Mouse (Mus musculus) T-helper 1 cell (primary cell): ENCODE measurements around the gene Snapc5.
"Not testable (repeated sequence)": the region's sequence is repeated elsewhere in the genome, so short reads cannot be mapped to it uniquely, and the experiment has no call there.

Experiments used
- in situ Hi-C: fragments of 300-600 bp; cut with MboI, MseI; formaldehyde crosslinking; loops from one replicate; pipeline ENCODE4 v1.15.1; 2025; ENCODE audit warnings: high pct_unique_total_duplicates

Gene Snapc5

GRCm38 (mm10) chr9:64178974-64179646 lies at the start of gene Snapc5:
TSS of gene Snapc5 (plus strand) at chr9:64179274.
- in situ Hi-C loops, result no loop called here

DNA sequence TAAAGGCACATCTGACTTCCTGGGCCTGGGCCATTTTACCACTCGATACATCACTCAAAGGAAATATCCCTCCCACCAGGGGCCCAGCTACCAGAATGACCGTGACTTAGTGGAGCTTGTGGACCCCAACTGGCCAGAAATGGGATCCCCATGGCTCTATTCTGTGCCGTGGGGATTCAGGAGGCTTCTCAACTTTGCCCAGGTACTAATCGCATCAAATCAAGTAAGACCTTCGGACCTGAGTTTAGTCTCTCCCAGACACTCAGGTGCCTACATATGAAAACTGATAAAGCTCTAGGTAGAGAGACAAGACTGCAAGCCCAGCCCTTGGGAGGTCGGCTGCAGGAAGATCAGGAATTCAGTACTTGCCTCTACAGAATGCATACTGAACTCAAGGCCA lies 47.5 kb upstream of the Snapc5 start:
- in situ Hi-C loops, result no loop called here

DNA sequence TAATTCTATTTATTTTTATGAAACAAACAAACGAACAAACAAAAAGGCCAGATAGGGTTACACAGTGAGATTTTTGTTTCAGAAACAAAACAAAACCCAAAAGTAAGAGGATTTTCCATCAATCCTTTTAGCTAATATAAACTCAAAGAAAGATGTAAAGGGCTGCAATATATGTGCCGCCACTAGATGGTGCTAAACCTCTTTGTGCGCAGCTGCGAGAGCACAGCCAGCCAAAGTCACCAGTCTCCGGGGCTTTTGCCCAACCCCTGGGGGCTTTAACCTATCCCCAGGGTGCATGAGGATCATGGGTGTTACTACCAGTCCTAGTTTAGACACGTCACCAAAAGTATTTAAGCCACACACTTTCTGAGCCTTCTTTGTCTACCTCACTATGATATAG lies 40.2 kb upstream of the Snapc5 start:
- in situ Hi-C loops, result not testable (repeated sequence)

DNA sequence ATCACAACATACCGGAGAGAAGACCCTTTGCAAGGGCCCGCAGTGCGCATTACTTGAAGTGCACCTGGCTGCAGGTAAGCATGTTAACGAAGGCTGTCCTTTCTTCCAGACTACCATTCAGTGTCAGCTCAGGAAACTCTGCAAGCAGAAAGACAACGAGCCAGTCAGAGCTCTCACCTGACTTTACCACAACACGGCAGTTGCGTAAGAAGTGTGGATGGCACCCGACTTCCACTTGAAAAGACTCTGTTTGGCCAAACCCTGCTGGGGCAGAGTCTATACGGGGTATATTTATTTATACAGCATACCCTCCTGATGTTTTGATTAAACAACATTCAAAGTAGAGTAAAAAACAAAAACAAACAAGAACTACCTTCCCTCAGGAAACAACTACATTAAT lies 39.2 kb upstream of the Snapc5 start:
- in situ Hi-C loops, result no loop called here

GRCm38 (mm10) chr9:64156641-64157040 lies 22.4 kb upstream of the Snapc5 start:
- in situ Hi-C loops, result loop anchor here (5.0 kb wide), 1 partner anchor 896 kb away; no protein-coding TSS in a partner anchor

DNA sequence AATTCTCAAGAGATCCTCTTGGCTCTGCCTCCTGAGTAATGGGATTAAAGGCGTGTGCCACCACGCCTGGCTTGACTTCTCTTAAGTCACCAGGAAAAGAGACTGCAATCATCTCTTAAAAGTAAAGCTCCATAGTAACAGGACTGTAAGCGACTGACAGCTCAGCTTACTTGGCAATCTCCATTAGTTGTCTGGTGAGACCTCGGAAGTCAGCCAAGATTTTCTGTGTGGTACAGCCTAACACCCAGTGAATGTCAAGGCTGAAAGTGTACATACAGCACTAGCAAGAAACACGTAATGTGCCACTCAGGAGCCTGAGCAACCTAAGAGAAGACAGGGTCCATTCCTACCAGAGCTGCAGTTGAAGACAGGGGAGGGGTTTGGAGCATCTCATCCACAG lies 18.6 kb upstream of the Snapc5 start:
- in situ Hi-C loops, result no loop called here

DNA sequence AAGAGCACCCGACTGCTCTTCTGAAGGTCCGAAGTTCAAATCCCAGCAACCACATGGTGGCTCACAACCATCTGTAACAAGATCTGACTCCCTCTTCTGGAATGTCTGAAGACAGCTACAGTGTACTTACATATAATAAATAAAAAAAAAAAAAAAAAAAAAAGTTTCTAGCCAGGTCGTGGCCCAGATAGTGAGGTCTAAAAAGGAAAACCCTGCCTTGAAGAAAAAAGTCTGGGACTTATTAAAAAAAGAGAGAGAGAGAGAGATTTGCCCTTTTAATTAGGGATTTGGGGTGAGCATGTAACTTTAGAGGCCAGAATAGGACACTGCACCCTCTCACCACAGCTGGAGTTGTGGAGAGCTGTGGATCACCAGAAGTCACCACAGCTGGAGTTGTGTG lies 9.1 kb upstream of the Snapc5 start:
- in situ Hi-C loops, result not testable (repeated sequence)

- in situ Hi-C loops, result no loop called here
Measured at GRCm38 (mm10) chr9:64172145-64172815, 6.8 kb upstream of the Snapc5 start.

DNA sequence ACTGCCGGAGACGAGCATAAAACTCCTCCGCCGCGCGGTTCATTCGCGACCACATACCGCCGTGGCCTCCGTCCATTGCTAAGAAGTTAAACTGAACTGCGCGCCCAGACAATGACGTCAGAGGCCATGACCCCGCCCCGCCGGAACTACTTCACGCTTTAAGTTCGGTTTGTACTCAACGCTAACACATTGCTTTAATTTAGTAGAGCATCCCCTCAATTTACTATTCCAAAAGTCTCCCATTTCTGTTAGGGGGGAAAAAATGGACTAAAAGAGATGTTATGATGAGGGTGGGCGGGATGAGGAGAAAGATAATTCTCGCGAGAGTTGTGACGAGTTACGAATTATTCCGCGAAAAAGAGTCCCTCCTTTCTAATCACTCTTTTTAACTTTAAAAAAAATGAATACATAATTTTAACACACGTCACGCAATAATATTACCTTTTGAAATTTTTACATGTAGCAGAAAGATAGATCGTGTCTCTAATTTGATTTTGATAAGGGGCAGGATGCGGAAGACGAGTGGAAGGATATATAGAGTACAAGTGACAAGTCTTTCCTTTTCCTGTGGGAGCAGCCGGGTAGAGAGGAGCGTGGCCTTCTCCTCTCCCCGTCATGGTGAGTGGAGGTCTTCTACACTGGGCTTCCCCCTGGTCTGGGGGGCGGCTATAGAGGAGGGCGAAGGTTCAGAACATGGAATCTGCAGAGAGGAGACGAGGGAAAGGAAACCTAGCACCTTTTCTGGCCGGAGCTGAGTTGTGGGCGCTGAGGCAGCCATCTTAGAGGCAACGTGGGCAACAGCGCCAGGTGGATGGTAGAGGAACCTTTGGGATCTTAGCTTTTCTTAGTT lies 6.0 kb upstream of the Snapc5 start, which contains the start of the genes Zwilch and Rpl4:
TSS of gene Zwilch (minus strand) at position 289 of the 850 bp plus-strand sequence.
TSS of gene Rpl4 (plus strand) at position 560 of the 850 bp plus-strand sequence.
- in situ Hi-C loops, result no loop called here

DNA sequence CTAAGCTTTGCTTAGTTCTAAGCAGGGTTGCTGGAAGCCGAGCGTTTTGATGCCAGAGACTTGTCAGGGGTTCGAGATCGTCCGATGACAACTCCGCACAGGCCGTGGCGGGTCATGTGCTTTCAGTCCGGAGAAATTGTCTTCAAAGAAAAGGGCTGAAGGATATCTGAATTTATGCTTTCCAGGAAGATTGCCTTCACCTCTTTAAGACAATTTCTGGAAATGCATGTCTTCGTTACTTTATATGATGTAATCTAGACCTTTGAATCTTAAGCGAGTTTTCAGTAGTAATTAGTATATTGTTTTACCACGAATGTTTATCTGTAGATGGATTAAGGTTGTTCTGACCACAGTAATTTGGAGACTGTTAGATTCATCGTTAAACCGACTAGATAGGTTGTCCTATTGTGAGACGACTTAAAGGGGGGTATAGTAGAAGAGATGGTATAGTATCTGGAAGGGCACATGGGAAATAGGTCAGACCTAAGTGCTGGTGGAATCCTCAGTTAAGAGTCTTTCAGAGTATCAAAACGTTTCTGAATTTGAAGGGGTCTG lies 5.3 kb upstream of the Snapc5 start:
- in situ Hi-C loops, result no loop called here

- in situ Hi-C loops, result no loop called here
Measured at GRCm38 (mm10) chr9:64174341-64174740, 4.7 kb upstream of the Snapc5 start.

DNA sequence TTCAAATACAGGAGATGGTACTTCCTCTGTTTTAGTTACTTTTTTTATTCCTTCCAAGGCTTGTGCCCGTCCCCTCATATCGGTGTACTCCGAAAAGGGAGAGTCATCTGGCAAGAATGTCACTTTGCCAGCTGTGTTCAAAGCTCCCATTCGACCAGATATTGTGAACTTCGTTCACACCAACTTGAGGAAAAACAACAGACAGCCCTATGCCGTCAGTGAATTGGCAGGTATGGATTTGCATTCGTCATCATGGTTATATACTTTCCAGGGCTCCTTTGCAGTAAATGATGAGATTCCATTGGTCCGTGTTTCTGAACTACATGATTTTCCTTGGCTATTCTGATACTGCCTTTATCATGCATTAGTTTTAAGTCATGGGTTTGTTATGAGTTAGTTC lies 4.3 kb upstream of the Snapc5 start:
- in situ Hi-C loops, result no loop called here

GRCm38 (mm10) chr9:64175378-64175777 lies 3.7 kb upstream of the Snapc5 start:
- in situ Hi-C loops, result no loop called here

- in situ Hi-C loops, result no loop called here
Measured at GRCm38 (mm10) chr9:64178610-64178973, 482 bp upstream of the Snapc5 start.

DNA sequence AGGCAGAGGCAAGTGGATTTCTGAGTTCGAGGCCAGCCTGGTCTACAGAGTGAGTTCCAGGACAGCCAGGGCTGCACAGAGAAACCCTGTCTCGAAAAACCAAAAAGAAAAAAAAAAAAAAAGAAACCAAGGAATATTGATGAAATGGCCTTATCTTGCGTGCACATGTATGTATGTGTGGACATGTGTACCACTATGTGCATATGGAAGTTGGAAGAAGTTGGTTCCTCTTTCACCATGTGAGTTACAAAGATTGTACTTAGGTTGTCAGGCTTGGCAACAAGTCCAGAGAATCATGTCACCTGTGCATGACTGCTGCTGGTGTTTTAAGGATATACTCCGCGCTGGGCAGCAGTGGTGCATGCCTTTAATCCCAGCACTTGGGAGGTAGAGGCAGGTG lies 4.2 kb downstream of the Snapc5 start:
- in situ Hi-C loops, result loop anchor here (10.0 kb wide), 1 partner anchor 92 kb away; no protein-coding TSS in a partner anchor

GRCm38 (mm10) chr9:64184166-64184840 lies 5.2 kb downstream of the Snapc5 start:
- in situ Hi-C loops, result loop anchor here (10.0 kb wide), 1 partner anchor 90 kb away; no protein-coding TSS in a partner anchor

DNA sequence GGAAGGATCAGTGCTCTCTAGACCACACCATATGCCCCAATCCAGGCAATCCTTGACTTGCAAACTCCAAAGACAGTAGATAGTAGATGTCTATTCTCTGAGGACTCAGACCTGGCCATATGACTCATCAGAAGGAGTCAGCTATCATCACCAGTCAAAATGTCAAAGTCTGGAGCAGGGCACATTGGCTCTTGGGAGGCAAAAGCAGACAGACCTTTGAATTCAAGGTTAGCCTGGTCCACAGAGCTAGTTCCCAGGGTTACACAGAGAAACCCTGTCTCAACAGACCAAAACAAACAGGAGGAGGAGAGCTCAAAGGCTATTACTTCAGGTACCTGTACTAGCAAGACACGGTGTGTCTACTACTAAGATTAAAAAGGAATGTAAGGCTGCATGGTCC lies 14.8 kb downstream of the Snapc5 start:
- in situ Hi-C loops, result no loop called here

DNA sequence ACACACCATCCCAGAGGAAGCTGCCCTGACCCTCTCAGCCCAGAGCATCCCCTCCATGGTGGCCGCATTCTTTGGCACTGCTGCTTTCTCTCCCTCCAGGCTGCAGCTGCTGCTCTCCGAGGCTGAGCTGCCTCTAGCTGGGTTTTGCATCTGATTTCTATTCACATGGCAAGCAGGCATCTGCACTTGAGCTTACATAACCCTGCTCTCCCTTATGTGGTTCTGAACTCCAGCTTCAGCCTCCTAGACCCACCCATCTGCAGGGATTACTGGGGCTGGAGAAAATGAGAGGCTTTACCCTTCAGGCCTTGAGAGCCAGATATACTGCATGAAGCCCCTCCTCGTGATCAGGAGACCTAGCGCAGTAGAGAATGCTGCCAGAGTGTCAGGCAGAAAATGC lies 16.5 kb downstream of the Snapc5 start:
- in situ Hi-C loops, result no loop called here

DNA sequence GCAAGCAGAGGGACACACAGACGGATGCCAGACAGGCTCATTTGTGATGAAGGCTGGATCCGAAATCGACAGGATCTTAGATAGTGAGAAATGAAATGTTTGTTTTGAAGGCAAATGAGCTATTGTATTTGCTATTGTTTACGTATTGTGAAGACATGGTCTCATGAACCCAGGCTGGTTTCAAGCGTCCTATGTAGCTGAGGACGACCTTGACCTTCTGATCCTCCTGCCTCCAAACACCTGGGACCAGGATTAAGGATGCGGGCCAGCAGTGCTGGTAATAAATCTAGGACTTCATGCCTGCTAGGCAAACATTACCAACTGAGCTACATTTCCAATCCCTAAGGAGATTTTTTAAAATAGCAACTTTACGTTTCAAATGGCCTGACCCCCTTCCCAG lies 18.4 kb downstream of the Snapc5 start:
- in situ Hi-C loops, result no loop called here

DNA sequence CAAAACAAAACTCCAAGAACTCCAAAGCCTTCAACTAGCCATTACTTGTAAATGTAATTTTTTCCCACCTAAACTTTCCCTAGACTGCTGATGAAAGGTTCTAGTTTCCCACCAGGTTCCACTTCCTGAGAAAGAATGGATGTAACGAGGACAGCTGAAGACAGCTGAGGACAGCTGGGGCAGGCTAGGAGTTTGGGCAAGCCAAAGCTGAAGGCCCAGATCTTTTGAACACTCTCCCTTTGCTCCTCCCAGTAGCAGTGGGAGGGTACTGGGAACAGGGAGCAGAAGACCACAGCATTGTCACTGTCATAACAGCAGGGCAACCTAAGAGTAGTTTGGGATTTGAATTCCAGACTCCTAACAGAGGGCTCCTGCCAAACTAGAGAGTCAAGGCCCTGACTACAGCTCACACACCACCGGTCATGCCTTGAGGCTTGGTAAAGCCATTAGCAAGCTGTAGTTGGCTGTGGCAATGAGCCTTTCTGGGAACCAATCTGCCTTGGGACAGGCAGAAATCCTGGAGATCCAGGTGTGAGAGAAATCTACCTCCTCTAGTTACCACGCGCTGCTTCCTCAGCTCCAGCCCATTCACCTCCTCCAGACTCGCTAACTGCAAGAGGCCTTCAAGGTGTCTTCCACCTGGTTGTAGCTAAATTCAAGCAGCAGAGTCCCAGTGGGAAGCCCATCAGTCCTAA lies 19.1 kb downstream of the Snapc5 start:
- in situ Hi-C loops, result no loop called here
